Mouse (Mus musculus): ENCODE measurements around the gene Hist1h2ak.
A peak's percentile ranks its signal among the peaks of the same experiment; 100 is the strongest.
"Not testable (repeated sequence)": the region's sequence is repeated elsewhere in the genome, so short reads cannot be mapped to it uniquely, and the experiment has no call there.

Gene Hist1h2ak

DNA sequence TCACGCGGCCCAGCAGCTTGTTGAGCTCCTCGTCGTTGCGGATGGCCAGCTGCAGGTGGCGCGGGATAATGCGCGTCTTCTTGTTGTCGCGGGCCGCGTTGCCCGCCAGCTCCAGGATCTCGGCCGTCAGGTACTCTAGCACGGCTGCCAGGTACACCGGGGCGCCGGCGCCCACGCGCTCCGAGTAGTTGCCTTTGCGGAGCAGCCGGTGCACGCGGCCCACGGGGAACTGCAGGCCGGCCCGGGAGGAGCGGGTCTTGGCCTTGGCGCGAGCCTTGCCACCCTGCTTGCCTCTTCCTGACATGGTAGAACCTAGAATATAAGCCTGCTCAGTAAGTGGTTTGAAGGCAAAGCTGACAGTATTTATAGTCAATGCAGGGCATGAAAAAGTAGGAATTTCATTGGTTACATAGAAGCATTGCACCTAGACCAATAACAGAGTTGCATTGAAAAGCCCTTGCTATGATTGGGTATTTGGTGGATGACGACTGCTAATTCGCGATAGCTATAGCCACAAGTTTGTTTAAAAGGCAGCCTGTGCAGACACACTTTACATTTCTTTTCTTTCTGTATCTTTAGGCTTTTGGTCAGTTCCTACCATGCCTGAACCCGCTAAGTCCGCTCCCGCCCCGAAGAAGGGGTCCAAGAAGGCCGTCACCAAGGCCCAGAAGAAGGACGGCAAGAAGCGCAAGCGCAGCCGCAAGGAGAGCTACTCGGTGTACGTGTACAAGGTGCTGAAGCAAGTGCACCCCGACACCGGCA is at the start of gene Hist1h2ak, which contains the start of gene Hist1h2bn:
Gene Hist1h2ak (minus strand): TSS at position 304 of the 762 bp plus-strand sequence.
Gene Hist1h2bn (plus strand): TSS at position 600 of the 762 bp plus-strand sequence.
- peak; percentile 37 to 53 for DNase-seq (ENCODE audit: low spot score in 2 of 2)

DNA sequence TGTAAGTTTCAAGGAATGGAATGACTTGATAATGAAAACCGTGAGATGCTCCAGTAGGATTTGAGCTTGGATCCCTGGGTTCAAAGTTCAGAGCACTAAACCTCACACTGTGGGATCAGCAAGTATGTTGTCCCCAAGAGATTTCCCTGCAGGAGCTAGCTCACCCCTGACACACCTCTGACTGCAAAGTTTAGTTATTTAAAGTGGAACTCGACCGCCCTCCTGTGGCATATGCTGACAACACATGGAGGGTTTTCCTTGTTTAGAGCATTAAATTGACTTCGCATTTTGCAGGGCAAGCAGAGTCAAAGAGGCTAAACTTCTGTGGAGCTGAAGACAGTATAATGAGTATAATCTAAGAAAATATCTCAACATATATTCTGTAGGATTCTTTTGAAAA is 49.4 kb upstream of the Hist1h2ak start:
- DNase-seq (ENCODE audit: low spot score in 2 of 2) = not testable (repeated sequence)

DNA sequence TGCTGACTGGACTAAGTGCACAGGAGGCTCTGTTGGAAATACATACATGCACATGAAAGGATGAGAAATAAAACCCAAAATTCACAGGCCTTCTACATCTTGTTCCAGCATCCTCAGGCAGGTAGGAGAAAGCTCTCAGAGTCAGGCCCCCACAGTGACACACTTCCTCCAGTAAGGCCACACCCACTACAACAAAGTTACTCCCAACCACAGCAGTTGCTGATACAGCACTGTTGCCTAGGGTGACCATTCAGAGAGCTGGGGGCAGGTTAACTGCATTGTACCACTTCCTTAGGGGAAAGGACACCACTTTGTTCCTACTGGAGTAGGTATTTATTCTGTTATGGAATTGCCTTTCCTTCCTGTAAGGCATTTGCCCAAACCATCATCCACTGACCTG is 43.5 kb upstream of the Hist1h2ak start:
- DNase-seq (ENCODE audit: low spot score in 2 of 2) = not testable (repeated sequence)

DNA sequence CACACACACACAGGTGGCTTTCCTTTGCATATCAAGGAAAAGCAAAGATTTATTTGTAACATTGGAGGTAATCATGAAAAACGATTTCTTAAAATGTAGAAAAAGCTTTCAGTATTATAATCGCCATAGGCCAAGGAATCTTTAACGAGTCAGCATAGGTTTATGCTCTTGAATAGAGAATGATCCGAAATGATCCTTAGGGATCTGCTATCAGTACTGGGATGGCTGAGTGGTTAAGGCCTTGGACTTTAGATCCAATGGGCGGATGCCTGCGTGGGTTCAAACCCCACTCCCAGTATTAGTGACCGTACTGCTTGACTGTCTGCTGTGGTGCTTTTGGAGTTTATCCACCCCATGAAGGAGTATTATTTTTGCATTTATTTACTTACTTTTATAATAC is 42.0 kb upstream of the Hist1h2ak start:
- no peak for DNase-seq (ENCODE audit: low spot score in 2 of 2)

DNA sequence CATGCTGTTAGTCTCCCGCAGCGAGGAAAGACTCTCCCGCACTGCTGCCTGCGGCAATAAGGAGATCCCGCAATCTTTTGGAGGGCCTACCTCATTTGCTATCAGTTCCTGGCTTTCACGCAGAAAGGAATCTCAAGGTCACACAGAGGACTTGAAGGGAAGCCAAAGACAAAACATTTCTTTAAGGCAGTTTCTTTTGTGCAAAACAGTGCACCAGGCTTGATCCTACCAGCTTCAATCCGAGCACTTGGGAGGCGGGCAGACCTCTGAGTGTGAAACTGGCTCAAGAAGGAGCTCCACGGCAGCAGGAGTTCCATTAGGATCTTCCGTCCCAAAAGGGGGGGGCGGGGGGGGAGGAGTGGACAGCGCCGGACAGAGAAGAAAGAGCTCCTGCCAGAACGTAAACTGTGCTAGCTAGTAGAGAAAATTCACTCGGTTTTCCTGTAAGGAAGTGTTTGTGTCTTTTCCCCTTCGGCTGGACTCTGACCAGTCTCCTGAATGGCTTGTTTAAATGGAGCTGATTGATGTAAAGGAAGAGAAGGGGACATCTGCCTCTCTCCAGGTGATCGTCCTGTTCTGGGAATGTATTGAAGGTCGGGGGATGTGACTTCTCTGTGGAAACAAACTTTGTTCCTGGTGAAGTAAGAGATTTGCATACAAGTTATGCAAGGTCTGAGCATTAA is 37.1 kb upstream of the Hist1h2ak start:
- no peak for DNase-seq (ENCODE audit: low spot score in 2 of 2)

DNA sequence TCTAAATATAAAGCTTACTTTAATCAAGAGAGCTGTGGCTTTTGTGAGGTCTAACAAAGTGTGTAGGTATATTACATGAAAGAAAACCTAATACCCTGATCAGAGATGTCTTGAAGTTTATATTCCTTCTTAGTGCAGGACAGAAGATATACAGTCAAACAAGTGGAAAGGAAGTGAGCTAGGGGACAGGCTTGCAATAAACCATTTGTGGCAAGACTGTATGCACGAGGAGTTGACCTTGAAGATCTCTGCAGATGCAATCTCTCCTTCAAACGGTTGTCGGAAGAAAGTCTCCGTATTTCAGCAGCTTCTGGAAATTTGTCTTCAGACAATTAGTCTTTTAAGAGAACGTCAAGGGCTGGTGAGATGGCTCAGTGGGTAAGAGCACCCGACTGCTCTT is 36.3 kb upstream of the Hist1h2ak start:
- DNase-seq (ENCODE audit: low spot score in 2 of 2) = no peak

DNA sequence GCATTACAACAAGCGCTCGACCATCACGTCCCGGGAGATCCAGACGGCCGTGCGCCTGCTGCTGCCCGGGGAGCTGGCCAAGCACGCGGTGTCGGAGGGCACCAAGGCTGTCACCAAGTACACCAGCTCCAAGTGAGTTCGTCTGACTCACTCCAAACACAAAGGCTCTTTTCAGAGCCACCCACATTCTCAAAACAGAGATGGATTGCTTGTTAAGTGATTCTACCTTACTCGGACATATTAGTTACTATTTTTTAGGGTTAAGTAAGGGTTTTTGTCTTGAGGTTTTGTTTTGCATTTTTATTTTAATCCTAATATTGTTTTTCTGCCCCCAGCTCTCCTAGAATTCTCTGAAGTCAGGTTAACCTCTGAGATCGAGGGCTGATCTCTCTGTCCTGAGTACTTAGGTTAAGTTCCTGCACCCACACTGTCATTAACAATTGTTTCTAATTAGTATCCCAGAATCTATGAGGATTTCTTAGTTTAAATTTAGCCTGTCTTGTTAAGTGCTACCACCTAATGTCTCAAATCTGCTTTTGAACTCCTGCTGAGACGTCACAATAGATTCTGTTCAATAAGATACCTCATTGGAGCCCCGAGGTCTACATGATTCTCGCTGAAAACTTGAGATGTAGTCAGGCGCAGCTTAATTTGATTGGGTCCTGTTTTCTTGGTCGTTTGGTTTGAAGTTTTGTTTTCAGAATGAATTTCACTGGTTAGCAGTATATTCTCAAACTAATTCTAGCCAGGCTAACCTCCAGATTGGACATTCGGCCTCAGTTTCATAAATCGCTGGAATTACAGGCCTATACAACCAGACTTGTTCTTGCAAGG is 34.4 kb upstream of the Hist1h2ak start:
- no peak for DNase-seq (ENCODE audit: low spot score in 2 of 2)

DNA sequence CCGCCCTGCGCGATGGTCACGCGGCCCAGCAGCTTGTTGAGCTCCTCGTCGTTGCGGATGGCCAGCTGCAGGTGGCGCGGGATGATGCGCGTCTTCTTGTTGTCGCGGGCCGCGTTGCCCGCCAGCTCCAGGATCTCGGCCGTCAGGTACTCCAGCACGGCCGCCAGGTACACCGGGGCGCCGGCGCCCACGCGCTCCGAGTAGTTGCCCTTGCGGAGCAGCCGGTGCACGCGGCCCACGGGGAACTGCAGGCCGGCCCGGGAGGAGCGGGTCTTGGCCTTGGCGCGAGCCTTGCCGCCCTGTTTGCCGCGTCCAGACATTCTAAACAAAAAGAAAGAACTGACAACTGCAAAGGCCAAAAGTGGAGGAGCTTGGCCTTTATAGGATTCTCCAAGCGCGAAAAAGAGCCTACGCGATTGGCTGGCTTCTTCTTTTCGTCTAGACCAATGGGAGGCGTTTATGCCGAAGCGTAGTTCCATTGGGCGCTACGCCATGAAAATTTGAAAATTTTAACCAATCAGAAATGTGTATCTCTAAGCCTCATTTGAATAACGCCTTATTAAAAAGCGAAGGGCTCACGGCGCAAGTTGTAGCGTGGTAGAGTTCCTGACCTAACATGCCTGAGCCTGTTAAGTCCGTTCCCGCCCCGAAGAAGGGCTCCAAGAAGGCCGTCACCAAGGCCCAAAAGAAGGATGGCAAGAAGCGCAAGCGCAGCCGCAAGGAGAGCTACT is 33.4 kb upstream of the Hist1h2ak start, which contains the start of the genes Hist1h2an and Hist1h2bp:
Gene Hist1h2an (minus strand): TSS at position 320 of the 731 bp plus-strand sequence.
Gene Hist1h2bp (plus strand): TSS at position 563 of the 731 bp plus-strand sequence.
- peak; percentile 82 to 90 for DNase-seq (ENCODE audit: low spot score in 2 of 2)

DNA sequence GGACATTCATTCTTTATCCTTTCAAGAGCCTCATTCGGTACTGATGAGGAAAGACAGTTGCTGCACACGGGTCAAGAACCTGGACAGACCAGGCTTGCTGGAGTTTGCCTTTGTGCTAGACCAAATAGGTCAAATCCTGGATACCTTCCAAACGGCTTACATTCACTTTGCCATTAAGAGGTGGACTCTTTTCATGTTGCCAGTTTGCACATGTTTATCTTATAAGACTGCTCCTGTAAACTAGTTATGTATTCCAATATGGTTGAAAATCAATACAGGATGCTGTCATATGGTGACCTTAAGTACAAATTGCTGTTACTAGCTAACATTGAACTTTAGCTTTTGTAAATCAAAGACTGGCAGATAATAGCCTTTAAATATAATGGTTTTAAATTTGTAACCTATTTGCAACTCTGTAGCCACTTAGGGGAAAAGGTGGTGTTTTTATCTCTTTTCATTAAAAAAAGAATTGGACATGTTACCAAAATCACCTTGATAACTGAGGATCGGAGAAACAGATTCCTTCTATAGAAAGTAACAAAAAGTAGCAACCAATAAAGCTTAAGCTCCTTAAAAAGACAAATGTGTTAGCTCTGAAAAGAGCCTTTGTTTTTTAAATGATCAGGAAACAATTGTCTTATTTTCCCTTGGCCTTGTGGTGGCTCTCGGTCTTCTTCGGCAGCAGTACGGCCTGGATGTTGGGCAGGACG is 32.7 kb upstream of the Hist1h2ak start:
- DNase-seq (ENCODE audit: low spot score in 2 of 2) = no peak

DNA sequence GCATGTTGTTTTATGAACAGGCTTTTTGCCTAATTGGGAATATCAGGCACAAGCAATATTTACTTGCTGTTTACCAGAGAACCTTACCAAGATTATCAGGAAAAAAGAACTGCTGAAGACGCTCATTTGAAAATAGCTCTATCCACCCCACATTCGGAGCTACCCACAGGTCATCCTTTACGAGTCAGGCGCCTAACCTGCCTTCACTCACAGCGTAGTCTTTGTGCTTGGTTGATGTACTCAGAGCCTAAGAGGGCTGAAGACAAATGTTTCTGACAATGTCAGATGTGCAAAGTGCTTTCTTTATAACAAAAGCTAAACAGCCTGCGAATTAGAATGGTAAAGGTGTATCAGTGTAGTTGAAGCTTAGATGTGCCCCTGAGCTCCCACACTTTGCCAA is 30.7 kb upstream of the Hist1h2ak start:
- no peak for DNase-seq (ENCODE audit: low spot score in 2 of 2)

DNA sequence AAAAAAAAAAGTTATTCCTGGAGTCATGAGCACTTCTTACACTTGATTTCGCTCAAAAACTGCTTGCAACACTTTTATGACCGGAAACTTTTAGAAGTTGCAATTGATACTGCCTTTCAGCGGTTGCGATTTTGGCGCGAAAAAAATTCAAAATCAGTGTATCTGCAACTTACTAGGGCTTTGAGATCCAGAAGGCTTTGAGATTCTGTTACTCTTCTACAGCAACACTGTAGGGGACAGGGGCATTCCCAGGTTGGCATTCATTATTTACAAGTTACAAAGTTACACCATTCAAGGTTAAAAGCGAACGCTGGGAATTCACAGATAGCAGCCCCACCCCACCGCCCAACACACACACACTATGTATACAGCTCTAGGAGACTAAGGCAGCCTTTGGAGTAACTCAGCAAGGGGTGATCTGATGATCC is 30.1 kb upstream of the Hist1h2ak start:
- DNase-seq (ENCODE audit: low spot score in 2 of 2) = no peak

DNA sequence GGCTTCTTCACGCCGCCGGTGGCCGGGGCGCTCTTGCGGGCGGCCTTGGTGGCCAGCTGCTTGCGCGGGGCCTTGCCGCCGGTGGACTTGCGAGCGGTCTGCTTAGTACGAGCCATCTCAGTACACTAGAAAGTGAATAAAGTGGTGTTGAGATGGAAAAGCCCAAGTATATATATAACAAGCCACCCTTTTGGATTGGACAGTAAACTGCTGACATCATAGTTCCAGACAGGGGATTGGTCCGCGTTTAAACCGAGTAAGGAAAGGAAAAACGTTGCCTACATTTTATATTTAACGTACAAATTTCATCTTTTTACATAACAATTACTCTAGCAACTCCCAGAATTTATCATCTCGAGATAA is 29.6 kb upstream of the Hist1h2ak start, which contains the start of gene Hist1h3i:
Gene Hist1h3i (minus strand): TSS at position 116 of the 363 bp plus-strand sequence.
- peak; percentile 19 to 29 for DNase-seq (ENCODE audit: low spot score in 2 of 2)

DNA sequence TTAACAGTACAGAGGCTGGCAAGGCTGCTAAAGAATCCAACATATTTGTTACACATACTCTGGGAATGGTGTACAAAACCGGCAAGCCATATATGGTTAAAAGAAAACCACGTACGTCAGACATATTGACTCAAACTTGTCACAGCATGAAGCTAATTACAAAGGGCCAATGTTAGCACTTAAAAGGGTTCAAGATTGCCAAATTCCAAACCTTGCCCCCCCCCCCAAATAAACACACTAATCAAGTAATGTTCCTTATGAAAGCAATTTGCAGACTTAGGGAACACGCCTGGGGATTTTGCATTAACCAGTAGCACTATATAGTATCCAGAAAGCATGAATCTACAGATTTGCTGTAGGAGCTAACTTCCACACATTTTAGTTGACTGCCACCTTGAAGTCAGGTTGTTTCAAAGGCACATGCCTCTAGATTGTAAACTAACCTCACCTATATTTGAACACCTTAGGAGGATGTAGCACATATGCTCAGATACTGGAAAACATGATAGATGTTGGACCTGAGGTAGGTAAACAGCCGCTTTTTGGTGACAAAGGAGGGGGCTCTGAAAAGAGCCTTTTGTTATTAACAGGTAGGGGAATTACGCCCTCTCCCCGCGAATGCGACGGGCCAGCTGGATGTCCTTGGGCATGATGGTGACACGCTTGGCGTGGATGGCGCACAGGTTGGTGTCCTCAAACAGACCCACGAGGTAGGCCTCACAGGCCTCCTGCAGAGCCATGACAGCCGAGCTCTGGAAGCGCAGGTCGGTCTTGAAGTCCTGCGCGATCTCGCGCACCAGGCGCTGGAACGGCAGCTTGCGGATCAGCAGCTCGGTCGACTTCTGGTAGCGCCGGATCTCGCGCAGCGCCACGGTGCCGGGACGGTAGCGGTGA is 29.0 kb upstream of the Hist1h2ak start:
- not testable (repeated sequence) for DNase-seq (ENCODE audit: low spot score in 2 of 2)

DNA sequence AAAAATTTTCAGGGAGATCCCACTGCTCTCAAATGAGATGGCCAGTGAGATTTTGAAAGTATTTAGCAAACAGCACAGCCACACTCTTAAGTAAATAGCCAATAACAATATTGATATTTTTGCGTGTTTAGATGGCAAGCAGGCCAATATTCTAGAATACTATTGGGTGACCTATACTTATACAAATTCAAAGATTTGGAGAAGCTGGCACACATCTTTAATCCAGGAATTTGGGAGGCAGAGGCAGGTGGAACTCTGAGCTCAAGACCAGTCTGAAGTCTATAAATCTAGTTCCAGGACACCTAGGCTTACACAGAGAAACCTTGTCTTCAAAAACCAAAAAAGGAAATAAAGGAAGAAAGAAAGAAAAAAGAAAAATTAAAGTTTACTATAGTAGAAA is 28.0 kb upstream of the Hist1h2ak start:
- DNase-seq (ENCODE audit: low spot score in 2 of 2) = no peak

DNA sequence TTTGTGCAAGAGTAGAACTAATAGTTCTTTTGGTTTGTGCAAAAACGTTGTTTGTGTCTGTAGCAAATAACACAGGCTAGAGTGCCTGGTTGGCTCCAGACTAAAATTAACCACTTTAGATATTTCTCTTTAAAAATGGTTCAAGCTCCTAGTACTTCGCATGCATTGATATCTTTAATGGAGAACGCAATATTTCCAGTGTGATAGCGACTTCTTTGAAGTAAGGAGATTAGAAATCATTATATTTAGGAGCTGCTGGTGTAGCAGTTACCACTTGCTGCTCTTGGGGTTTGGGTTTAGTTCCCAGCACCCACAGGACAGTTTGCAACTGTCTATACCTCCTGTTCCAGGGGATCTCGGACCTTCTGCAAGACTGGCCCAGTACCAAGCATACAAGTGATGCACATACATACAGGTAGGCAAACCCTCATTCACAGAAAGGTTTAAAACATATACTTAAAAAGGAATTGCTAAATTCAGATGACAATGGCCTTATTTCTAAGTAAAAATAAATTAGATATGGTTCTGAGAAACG is 27.5 kb upstream of the Hist1h2ak start:
- DNase-seq (ENCODE audit: low spot score in 2 of 2) = no peak

DNA sequence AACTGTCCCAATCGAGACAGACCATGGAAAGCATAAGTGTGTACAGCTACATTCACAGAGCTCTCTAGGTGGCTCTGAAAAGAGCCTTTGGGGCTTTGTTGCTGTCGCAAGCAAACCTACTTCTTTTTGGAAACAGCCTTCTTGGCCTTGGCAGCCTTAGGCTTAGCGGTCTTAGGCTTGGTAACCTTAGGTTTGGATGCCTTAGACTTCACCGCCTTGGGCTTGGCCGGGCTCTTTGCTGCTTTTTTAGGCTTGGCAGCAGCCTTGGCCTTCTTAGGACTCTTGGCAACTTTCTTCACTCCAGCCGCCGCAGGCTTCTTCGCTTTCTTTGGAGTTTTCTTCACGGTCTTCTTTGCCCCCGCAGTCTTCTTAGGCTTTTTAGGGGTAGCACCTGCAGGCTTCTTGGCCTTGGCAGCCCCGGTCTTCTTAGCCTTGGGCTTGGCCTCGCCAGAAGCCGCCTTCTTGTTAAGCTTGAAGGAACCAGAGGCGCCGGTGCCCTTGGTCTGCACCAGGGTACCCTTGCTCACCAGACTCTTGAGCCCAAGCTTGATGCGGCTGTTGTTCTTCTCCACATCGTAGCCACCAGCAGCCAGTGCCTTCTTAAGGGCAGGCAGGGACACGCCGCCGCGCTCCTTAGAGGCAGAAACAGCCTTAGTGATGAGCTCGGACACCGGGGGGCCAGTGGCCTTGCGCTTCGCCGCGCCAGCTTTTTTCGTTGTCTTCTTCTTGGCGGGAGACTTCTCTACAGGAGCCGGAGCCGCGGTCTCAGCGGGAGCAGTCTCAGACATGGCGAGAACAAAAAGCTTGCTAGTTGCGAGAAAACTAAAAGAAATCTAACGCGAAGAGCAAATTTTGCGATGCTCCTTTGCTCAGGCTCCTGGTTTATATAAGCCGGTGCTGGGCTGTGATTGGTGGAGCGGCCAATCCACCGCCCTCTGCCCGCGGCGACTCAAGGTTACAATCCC is 26.4 kb upstream of the Hist1h2ak start, which contains the start of gene Hist1h1b:
Gene Hist1h1b (minus strand): TSS at position 859 of the 965 bp plus-strand sequence.
- DNase-seq (ENCODE audit: low spot score in 2 of 2) = peak; percentile 12 to 28

DNA sequence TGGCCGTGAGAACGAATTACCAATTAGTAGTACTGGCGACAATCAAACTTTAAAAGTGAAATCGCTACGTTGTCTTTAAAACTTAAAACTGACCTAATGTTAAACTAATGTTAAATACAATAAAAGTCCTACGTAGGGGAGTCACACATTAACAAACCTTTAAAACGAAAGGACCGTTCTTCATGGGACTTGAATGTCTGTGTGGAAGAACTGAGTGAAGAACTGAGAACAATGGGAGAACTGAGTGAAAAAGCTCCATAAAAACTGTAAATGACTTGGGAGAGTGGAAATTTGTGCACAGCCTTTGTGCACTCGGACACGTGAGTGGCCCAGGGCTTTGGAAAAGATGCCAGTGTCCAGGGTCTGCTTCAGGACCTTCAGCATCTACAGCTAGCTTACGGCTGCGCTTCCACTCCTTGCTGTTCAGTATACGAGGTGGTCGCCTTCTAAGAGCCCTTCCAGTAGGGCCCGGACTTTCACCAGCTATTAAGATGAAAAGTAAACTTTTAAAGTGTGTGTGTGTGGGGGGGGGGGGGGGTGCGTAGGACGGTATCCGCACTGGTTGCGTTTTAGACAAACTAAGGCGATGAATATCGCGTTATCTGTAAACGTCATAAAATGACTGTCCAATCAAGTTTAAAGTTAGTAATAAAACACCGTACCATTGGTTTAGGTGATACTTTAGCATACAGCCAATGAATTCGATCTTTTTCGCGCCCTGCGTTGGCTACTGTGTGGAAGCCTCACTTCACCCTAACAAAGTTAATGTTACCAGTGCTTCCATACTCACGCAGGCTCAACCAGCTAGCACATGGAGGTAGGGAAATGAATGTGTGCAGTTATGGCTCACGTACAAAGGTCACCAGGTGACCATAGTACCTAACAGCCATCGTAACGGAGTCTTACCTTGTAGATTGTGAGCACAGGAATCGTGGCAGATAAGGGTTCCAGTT is 25.5 kb upstream of the Hist1h2ak start:
- DNase-seq (ENCODE audit: low spot score in 2 of 2) = peak; percentile 51 to 59
